Mouse (Mus musculus): ENCODE results near the gene Tom1l1. TPM values are rescaled to one million over a fixed set of nuclear protein-coding genes. Genes with fewer than 3 reads are reported as not detected.

The Tom1l1 gene
- polyA plus RNA-seq, 1 experiment from 2014 or later: 32.5 TPM

GRCm38 (mm10) chr11:90652603-90653002 is 35.6 kb downstream of the Tom1l1 start:
- H3K27me3 ChIP-seq (replicated peaks; ENCODE audit: insufficient read depth, low read length): no peaks in the 10 kb centered on the region
- H3K9me3 ChIP-seq (ENCODE audit: low read length): no peaks in the 10 kb centered on the region
- H3K27ac ChIP-seq (ENCODE audit: low read length): no peak overlapping the region
- 82% methylated on average over 4 of the region's 4 CpGs for WGBS
- ATAC-seq (no peak), DNase-seq (ENCODE audit: low spot score) (no peak)
- H3K4me1 ChIP-seq (ENCODE audit: insufficient read depth, low read depth, low read length): no peaks in the 10 kb centered on the region
- H3K9ac ChIP-seq (replicated peaks; ENCODE audit: low read depth): no peak overlapping the region
- TF ChIP-seq EP300 (IDR thresholded peaks at IDR 0.05) (no peak), CTCF (IDR thresholded peaks at IDR 0.05) (no peak)
- H3K4me3 ChIP-seq (ENCODE audit: low read depth, low read length): no peak overlapping the region
- peaks cover 14% of the 10 kb centered on the region; the same call in 1 of the 2 replicates for H3K36me3 ChIP-seq (ENCODE audit: insufficient read depth, low read length)
- no peak overlapping the region for H3K4me2 ChIP-seq (replicated peaks; ENCODE audit: low read depth, low read length)

DNA sequence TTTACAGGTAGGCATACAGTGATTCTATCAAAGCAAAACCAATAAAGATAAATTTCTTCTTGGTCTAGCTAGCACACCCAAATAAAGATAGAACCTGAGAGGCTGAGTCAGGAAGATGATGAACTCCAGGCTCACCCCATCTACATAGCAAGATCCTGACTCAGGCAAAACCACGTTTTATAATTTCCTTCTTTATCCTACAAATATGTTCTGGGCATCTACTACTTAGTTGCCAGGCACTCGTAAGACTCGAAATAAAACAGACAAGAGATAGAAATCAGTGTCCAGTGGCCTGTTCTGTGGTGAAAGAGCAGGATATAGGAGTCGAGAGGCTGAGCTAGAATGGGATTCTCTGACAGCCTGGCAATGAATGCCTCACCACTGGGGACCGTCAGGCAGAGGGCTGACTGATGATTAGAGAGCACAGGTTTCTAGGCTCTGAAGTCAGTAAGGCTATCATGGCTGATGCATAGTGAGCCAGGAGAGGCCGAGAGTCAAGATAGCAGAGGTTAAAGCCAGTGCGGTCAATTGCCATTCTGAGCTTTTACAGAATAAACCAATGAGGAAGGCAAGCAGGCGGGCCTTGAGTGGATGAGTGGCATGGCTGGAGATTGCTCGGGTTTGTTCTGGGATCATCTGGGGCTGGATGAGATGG is 37.8 kb downstream of the Tom1l1 start:
- peaks cover 14% of the 10 kb centered on the region for H3K36me3 ChIP-seq (ENCODE audit: insufficient read depth, low read length)
- WGBS: 83% methylated on average over 9 of the region's 9 CpGs

GRCm38 (mm10) chr11:90649777-90650176 is 38.4 kb downstream of the Tom1l1 start:
- TF ChIP-seq CTCF (IDR thresholded peaks at IDR 0.05): no peak
- TF ChIP-seq EP300 (IDR thresholded peaks at IDR 0.05): no peak
- no peak overlapping the region for H3K27ac ChIP-seq (ENCODE audit: low read length)
- no peak overlapping the region for H3K4me3 ChIP-seq (ENCODE audit: low read depth, low read length)
- no peak overlapping the region for H3K4me2 ChIP-seq (replicated peaks; ENCODE audit: low read depth, low read length)
- H3K9ac ChIP-seq (replicated peaks; ENCODE audit: low read depth): no peak overlapping the region
- H3K27me3 ChIP-seq (replicated peaks; ENCODE audit: insufficient read depth, low read length): no peaks in the 10 kb centered on the region
- no peaks in the 10 kb centered on the region for H3K4me1 ChIP-seq (ENCODE audit: insufficient read depth, low read depth, low read length)
- no peaks in the 10 kb centered on the region for H3K9me3 ChIP-seq (ENCODE audit: low read length)
- 67% methylated on average over 6 of the region's 6 CpGs for WGBS
- H3K36me3 ChIP-seq (ENCODE audit: insufficient read depth, low read length): peaks cover 19% of the 10 kb centered on the region
- peak; percentile 23 for DNase-seq (ENCODE audit: low spot score)
- no peak for ATAC-seq

More for the DNA sequence above, 37.8 kb downstream of the Tom1l1 start:
- H3K27me3 ChIP-seq (replicated peaks; ENCODE audit: insufficient read depth, low read length): no peaks in the 10 kb centered on the region
- H3K27ac ChIP-seq (ENCODE audit: low read length): no peak overlapping the region
- no peaks in the 10 kb centered on the region for H3K9me3 ChIP-seq (ENCODE audit: low read length)
- H3K4me1 ChIP-seq (ENCODE audit: insufficient read depth, low read depth, low read length): no peaks in the 10 kb centered on the region
- H3K9ac ChIP-seq (replicated peaks; ENCODE audit: low read depth): no peak overlapping the region
- no peak overlapping the region for H3K4me2 ChIP-seq (replicated peaks; ENCODE audit: low read depth, low read length)
- H3K4me3 ChIP-seq (ENCODE audit: low read depth, low read length): no peak overlapping the region
- no peak for TF ChIP-seq CTCF (IDR thresholded peaks at IDR 0.05)
- no peak for TF ChIP-seq EP300 (IDR thresholded peaks at IDR 0.05)
- no peak for ATAC-seq
- no peak for DNase-seq (ENCODE audit: low spot score)

GRCm38 (mm10) chr11:90638312-90638830 is 49.8 kb downstream of the Tom1l1 start:
- Histone ChIP-seq H3K27me3 (replicated peaks; ENCODE audit: insufficient read depth, low read length) (no peaks in the 10 kb centered on the region), H3K9me3 (ENCODE audit: low read length) (no peaks in the 10 kb centered on the region), H3K36me3 (ENCODE audit: insufficient read depth, low read length) (no peaks in the 10 kb centered on the region), H3K27ac (ENCODE audit: low read length) (peak overlapping the region; percentile 90), H3K9ac (replicated peaks; ENCODE audit: low read depth) (peak overlapping the region; percentile 93), H3K4me3 (ENCODE audit: low read depth, low read length) (peak overlapping the region; percentile 98), H3K4me2 (replicated peaks; ENCODE audit: low read depth, low read length) (peak overlapping the region; percentile 78), H3K4me1 (ENCODE audit: insufficient read depth, low read depth, low read length) (peaks cover 3% of the 10 kb centered on the region; the same call in 1 of the 2 replicates)
- WGBS: 0% methylated on average over 48 of the region's 54 CpGs
- DNase-seq (ENCODE audit: low spot score) (no peak), ATAC-seq (peak; percentile 69; the same call in 1 of the 2 replicates)
- TF ChIP-seq CTCF (IDR thresholded peaks at IDR 0.05) (no peak), EP300 (IDR thresholded peaks at IDR 0.05) (no peak)

- peak within 1 kb of the TSS; percentile 98 for H3K4me3 ChIP-seq (ENCODE audit: low read depth, low read length)
- H3K4me1 ChIP-seq (ENCODE audit: insufficient read depth, low read depth, low read length): peaks cover 3% of the 10 kb centered on the region; the same call in 1 of the 2 replicates
- H3K9me3 ChIP-seq (ENCODE audit: low read length): no peaks in the 10 kb centered on the region
- TF ChIP-seq CTCF (IDR thresholded peaks at IDR 0.05): peak; percentile 64
- peak; percentile 93 for TF ChIP-seq EP300 (IDR thresholded peaks at IDR 0.05)
- peak within 1 kb of the TSS; percentile 78 for H3K4me2 ChIP-seq (replicated peaks; ENCODE audit: low read depth, low read length)
- peak within 1 kb of the TSS; percentile 90 for H3K27ac ChIP-seq (ENCODE audit: low read length)
- H3K27me3 ChIP-seq (replicated peaks; ENCODE audit: insufficient read depth, low read length): no peaks in the 10 kb centered on the region
- ATAC-seq (peak; percentile 97), DNase-seq (ENCODE audit: low spot score) (peak; percentile 97)
- WGBS: under 1% methylated on average over 48 of the region's 48 CpGs
- H3K36me3 ChIP-seq (ENCODE audit: insufficient read depth, low read length): no peaks in the 10 kb centered on the region
- peak within 1 kb of the TSS; percentile 93 for H3K9ac ChIP-seq (replicated peaks; ENCODE audit: low read depth)
These were observed 50.5 kb downstream of the Tom1l1 start, which contains the start of the genes Stxbp4 and Cox11 for GRCm38 (mm10) chr11:90637440-90638311. Gene Stxbp4 (minus strand): TSS chr11:90638084. Gene Cox11 (plus strand): TSS chr11:90638173.

DNA sequence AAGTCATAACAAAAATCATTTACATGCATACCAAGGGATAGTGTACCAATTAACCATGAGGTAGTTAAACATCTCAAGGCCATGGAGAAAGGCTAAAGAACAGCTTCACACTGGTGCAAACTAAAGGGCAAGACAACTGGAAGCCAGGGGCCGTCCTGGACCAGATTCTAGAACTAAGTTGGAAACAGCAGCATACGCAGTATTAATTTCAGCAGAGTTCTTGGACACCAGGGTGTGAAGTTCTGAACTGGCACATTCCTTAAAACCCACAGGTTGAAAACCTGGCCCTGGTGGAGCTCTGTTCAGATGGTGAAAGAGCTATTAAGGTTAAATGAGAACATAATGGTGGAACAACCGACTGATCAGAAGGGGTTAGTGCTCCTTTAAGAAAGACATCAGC is 53.5 kb downstream of the Tom1l1 start:
- Histone ChIP-seq H3K27ac (ENCODE audit: low read length) (no peak overlapping the region), H3K36me3 (ENCODE audit: insufficient read depth, low read length) (no peaks in the 10 kb centered on the region), H3K4me2 (replicated peaks; ENCODE audit: low read depth, low read length) (no peak overlapping the region), H3K27me3 (replicated peaks; ENCODE audit: insufficient read depth, low read length) (no peaks in the 10 kb centered on the region), H3K9ac (replicated peaks; ENCODE audit: low read depth) (no peak overlapping the region), H3K9me3 (ENCODE audit: low read length) (no peaks in the 10 kb centered on the region), H3K4me1 (ENCODE audit: insufficient read depth, low read depth, low read length) (peaks cover 2% of the 10 kb centered on the region; the same call in 1 of the 2 replicates), H3K4me3 (ENCODE audit: low read depth, low read length) (no peak overlapping the region)
- 96% methylated on average over 3 of the region's 3 CpGs for WGBS
- DNase-seq (ENCODE audit: low spot score) (no peak), ATAC-seq (no peak)
- TF ChIP-seq CTCF (IDR thresholded peaks at IDR 0.05) (no peak), EP300 (IDR thresholded peaks at IDR 0.05) (no peak)
